Mouse (Mus musculus): ENCODE measurements around the gene Larp4. TPM values are rescaled to one million over a fixed set of nuclear protein-coding genes. Genes with fewer than 3 reads are reported as not detected.
"Not testable (repeated sequence)": the region's sequence is repeated elsewhere in the genome, so short reads cannot be mapped to it uniquely, and the experiment has no call there.

Larp4 gene
- 29.7 and 32.5 TPM in 2 replicates for polyA plus RNA-seq (2014; fragmentation: Nextera tagmentation; extraction: Ambion mirVana)

- H3K27me3 ChIP-seq (ENCODE audit: control insufficient read depth, insufficient read depth, low read length); H3K4me3 ChIP-seq (ENCODE audit: low read depth, low read length); H3K4me1 ChIP-seq (ENCODE audit: control insufficient read depth, insufficient read depth, low read length); H3K9me3 ChIP-seq (ENCODE audit: control insufficient read depth, low read length); H3K27ac ChIP-seq (ENCODE audit: low read depth, low read length); H3K4me2 ChIP-seq (ENCODE audit: low read depth, low read length); H3K9ac ChIP-seq (replicated peaks; ENCODE audit: low read depth, low read length); H3K36me3 ChIP-seq (ENCODE audit: control insufficient read depth, insufficient read depth, low read length); ATAC-seq (ENCODE audit: low read depth): not testable (repeated sequence)
- 87% methylated on average over 6 of the region's 6 CpGs for WGBS
These were observed at the start of gene Larp4 for GRCm38 (mm10) chr15:99969765-99970164. Larp4 (plus strand) TSS chr15:99970065.

DNA sequence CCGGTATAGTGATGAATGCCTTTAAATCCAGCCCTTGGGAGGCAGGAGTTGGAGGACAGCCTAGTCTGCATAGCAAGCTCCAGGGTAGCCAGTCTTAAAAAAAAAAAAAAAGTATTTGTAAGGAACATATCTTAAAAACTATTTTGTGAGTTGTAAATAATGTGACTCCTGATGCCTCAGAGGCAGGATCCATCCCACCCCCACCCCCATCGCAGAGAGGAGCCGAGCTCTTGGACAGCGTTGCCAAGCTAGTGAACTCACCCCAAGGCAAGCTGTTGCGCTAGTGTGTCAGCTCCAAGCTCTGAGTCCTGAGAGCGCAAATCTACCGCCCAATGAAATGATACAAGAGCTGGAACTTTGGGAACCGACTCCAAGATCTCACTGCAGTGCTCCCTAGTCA, 38.6 kb upstream of the Larp4 start:
- no peak overlapping the region for H3K4me2 ChIP-seq (ENCODE audit: low read depth, low read length)
- no peaks in the 10 kb centered on the region for H3K9me3 ChIP-seq (ENCODE audit: control insufficient read depth, low read length)
- WGBS = 88% methylated on average over 8 of the region's 8 CpGs
- H3K27ac ChIP-seq (ENCODE audit: low read depth, low read length) = no peak overlapping the region
- H3K36me3 ChIP-seq (ENCODE audit: control insufficient read depth, insufficient read depth, low read length) = no peaks in the 10 kb centered on the region
- no peak for ATAC-seq (ENCODE audit: low read depth)
- no peaks in the 10 kb centered on the region for H3K27me3 ChIP-seq (ENCODE audit: control insufficient read depth, insufficient read depth, low read length)
- no peaks in the 10 kb centered on the region for H3K4me1 ChIP-seq (ENCODE audit: control insufficient read depth, insufficient read depth, low read length)
- H3K9ac ChIP-seq (replicated peaks; ENCODE audit: low read depth, low read length) = no peak overlapping the region
- no peak overlapping the region for H3K4me3 ChIP-seq (ENCODE audit: low read depth, low read length)

DNA sequence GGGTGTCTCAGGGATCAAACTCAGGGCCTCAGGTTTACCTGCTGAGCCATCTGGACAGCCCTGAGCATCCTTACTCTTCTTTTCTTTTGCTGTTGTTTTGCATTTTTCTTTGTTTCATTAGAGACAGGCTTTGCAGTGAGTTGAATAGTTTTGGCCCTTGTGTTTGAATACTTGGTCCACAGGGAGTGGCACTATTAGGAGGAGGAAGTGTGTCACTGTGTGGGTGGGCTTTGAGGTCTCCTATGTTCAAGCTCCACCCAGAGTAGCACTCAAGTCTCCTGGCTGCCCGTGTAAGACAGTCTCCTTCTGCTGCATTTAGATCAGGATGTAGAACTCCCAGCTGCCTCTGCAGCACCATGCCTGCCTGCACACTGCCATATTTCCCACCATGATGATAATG, 35.4 kb upstream of the Larp4 start:
- Histone ChIP-seq H3K27ac (ENCODE audit: low read depth, low read length) (no peak overlapping the region), H3K4me3 (ENCODE audit: low read depth, low read length) (no peak overlapping the region), H3K4me2 (ENCODE audit: low read depth, low read length) (no peak overlapping the region), H3K27me3 (ENCODE audit: control insufficient read depth, insufficient read depth, low read length) (no peaks in the 10 kb centered on the region), H3K36me3 (ENCODE audit: control insufficient read depth, insufficient read depth, low read length) (no peaks in the 10 kb centered on the region), H3K9ac (replicated peaks; ENCODE audit: low read depth, low read length) (no peak overlapping the region), H3K4me1 (ENCODE audit: control insufficient read depth, insufficient read depth, low read length) (no peaks in the 10 kb centered on the region), H3K9me3 (ENCODE audit: control insufficient read depth, low read length) (no peaks in the 10 kb centered on the region)
- WGBS = 57% methylated on average over 1 of the region's 1 CpGs
- ATAC-seq (ENCODE audit: low read depth) = no peak

- Histone ChIP-seq H3K4me1 (ENCODE audit: control insufficient read depth, insufficient read depth, low read length) (no peaks in the 10 kb centered on the region), H3K9ac (replicated peaks; ENCODE audit: low read depth, low read length) (no peak overlapping the region), H3K4me3 (ENCODE audit: low read depth, low read length) (no peak overlapping the region), H3K27me3 (ENCODE audit: control insufficient read depth, insufficient read depth, low read length) (no peaks in the 10 kb centered on the region), H3K4me2 (ENCODE audit: low read depth, low read length) (no peak overlapping the region), H3K27ac (ENCODE audit: low read depth, low read length) (no peak overlapping the region), H3K36me3 (ENCODE audit: control insufficient read depth, insufficient read depth, low read length) (no peaks in the 10 kb centered on the region), H3K9me3 (ENCODE audit: control insufficient read depth, low read length) (no peaks in the 10 kb centered on the region)
- WGBS = 88% methylated on average over 3 of the region's 3 CpGs
- no peak for ATAC-seq (ENCODE audit: low read depth)
These were observed 33.2 kb upstream of the Larp4 start for GRCm38 (mm10) chr15:99936659-99937058.

GRCm38 (mm10) chr15:99937841-99938240, 32.0 kb upstream of the Larp4 start:
- 88% methylated on average over 8 of the region's 8 CpGs for WGBS
- Histone ChIP-seq H3K36me3 (ENCODE audit: control insufficient read depth, insufficient read depth, low read length) (no peaks in the 10 kb centered on the region), H3K27me3 (ENCODE audit: control insufficient read depth, insufficient read depth, low read length) (no peaks in the 10 kb centered on the region), H3K9ac (replicated peaks; ENCODE audit: low read depth, low read length) (no peak overlapping the region), H3K9me3 (ENCODE audit: control insufficient read depth, low read length) (no peaks in the 10 kb centered on the region), H3K27ac (ENCODE audit: low read depth, low read length) (no peak overlapping the region), H3K4me2 (ENCODE audit: low read depth, low read length) (no peak overlapping the region), H3K4me1 (ENCODE audit: control insufficient read depth, insufficient read depth, low read length) (no peaks in the 10 kb centered on the region), H3K4me3 (ENCODE audit: low read depth, low read length) (no peak overlapping the region)
- no peak for ATAC-seq (ENCODE audit: low read depth)

DNA sequence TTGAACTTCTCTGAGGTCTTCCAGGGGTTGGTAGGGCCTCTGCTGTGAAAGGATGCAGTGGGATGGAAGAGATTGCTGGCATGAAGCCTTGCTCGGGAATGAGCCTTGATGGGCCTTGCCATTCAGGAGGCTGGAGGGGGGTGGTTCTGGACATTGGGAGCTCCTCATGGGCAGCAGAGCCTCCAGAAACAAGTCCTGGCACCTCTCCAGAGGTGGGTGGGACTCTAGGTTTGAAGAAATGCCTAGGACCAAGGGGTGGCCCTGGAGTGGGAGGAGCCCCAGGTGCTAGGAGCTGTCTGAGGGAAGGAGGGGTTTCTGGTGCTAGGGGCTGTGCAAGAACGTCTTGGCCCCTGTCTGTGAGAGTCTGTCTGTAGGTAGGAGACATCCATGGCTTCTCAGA, 29.4 kb upstream of the Larp4 start:
- Histone ChIP-seq H3K4me1 (ENCODE audit: control insufficient read depth, insufficient read depth, low read length) (no peaks in the 10 kb centered on the region), H3K27me3 (ENCODE audit: control insufficient read depth, insufficient read depth, low read length) (no peaks in the 10 kb centered on the region), H3K27ac (ENCODE audit: low read depth, low read length) (no peak overlapping the region), H3K9ac (replicated peaks; ENCODE audit: low read depth, low read length) (no peak overlapping the region), H3K4me2 (ENCODE audit: low read depth, low read length) (no peak overlapping the region), H3K9me3 (ENCODE audit: control insufficient read depth, low read length) (no peaks in the 10 kb centered on the region), H3K4me3 (ENCODE audit: low read depth, low read length) (no peak overlapping the region), H3K36me3 (ENCODE audit: control insufficient read depth, insufficient read depth, low read length) (no peaks in the 10 kb centered on the region)
- WGBS = 37% methylated on average over 2 of the region's 2 CpGs
- ATAC-seq (ENCODE audit: low read depth) = no peak

- WGBS = 83% methylated on average over 4 of the region's 4 CpGs
These were observed 28.8 kb upstream of the Larp4 start for GRCm38 (mm10) chr15:99940970-99941630.

GRCm38 (mm10) chr15:99955324-99955723, 14.5 kb upstream of the Larp4 start:
- no peak overlapping the region for H3K27ac ChIP-seq (ENCODE audit: low read depth, low read length)
- no peaks in the 10 kb centered on the region for H3K27me3 ChIP-seq (ENCODE audit: control insufficient read depth, insufficient read depth, low read length)
- no peak overlapping the region for H3K4me2 ChIP-seq (ENCODE audit: low read depth, low read length)
- H3K4me3 ChIP-seq (ENCODE audit: low read depth, low read length) = no peak overlapping the region
- H3K4me1 ChIP-seq (ENCODE audit: control insufficient read depth, insufficient read depth, low read length) = no peaks in the 10 kb centered on the region
- no peaks in the 10 kb centered on the region for H3K36me3 ChIP-seq (ENCODE audit: control insufficient read depth, insufficient read depth, low read length)
- 80% methylated on average over 4 of the region's 4 CpGs for WGBS
- no peak overlapping the region for H3K9ac ChIP-seq (replicated peaks; ENCODE audit: low read depth, low read length)
- no peak for ATAC-seq (ENCODE audit: low read depth)
- H3K9me3 ChIP-seq (ENCODE audit: control insufficient read depth, low read length) = no peaks in the 10 kb centered on the region

More at GRCm38 (mm10) chr15:99940970-99941630, 28.8 kb upstream of the Larp4 start:
- no peak for ATAC-seq (ENCODE audit: low read depth)
- Histone ChIP-seq H3K4me1 (ENCODE audit: control insufficient read depth, insufficient read depth, low read length) (no peaks in the 10 kb centered on the region), H3K9me3 (ENCODE audit: control insufficient read depth, low read length) (no peaks in the 10 kb centered on the region), H3K4me2 (ENCODE audit: low read depth, low read length) (no peak overlapping the region), H3K9ac (replicated peaks; ENCODE audit: low read depth, low read length) (no peak overlapping the region), H3K4me3 (ENCODE audit: low read depth, low read length) (no peak overlapping the region), H3K27me3 (ENCODE audit: control insufficient read depth, insufficient read depth, low read length) (no peaks in the 10 kb centered on the region), H3K27ac (ENCODE audit: low read depth, low read length) (no peak overlapping the region), H3K36me3 (ENCODE audit: control insufficient read depth, insufficient read depth, low read length) (no peaks in the 10 kb centered on the region)

DNA sequence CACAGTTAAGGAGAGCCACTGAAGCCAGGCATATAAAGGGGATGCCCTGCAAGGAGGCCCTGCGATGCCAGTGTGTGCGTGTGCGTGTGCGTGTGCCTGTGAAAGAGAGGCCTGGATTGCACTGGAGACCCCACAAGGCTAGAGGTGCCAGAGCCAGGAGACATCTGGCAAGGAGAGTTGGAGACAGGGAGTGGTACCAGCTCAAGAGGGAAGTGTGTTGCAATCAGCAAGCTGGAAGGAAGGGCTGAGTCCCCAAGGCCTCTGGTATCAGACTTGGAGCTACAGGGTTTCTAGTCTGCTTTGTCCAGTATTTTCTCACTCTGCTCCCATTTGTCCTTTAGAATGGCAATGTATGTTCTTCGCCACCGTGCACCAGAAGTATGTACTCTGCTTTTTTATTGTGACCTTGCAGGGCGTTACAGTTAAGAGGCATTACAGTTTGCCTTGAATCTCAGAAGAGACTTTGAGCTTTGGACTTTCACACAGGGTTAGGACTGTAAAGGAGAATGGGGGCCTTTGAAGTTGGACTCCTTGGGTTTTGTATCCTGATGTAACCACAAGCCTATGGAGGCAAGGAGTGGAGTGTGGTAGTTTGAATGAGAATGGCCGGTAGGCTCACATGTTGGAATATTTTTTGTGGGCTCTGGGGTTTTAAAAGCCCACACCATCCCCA, 4.6 kb upstream of the Larp4 start:
- Histone ChIP-seq H3K4me3 (ENCODE audit: low read depth, low read length) (no peak overlapping the region), H3K4me2 (ENCODE audit: low read depth, low read length) (no peak overlapping the region), H3K9ac (replicated peaks; ENCODE audit: low read depth, low read length) (no peak overlapping the region), H3K36me3 (ENCODE audit: control insufficient read depth, insufficient read depth, low read length) (no peaks in the 10 kb centered on the region), H3K27me3 (ENCODE audit: control insufficient read depth, insufficient read depth, low read length) (no peaks in the 10 kb centered on the region), H3K9me3 (ENCODE audit: control insufficient read depth, low read length) (no peaks in the 10 kb centered on the region), H3K27ac (ENCODE audit: low read depth, low read length) (no peak overlapping the region), H3K4me1 (ENCODE audit: control insufficient read depth, insufficient read depth, low read length) (no peaks in the 10 kb centered on the region)
- ATAC-seq (ENCODE audit: low read depth) = no peak
- 90% methylated on average over 8 of the region's 8 CpGs for WGBS

All from neural tube, embryonic 14.5 days (tissue).